Mouse (Mus musculus): ENCODE data around the gene Nucks1. TPM values are rescaled to one million over a fixed set of nuclear protein-coding genes. Genes with fewer than 3 reads are reported as not detected.

Gene Nucks1
- polyA plus RNA-seq, 1 experiment from 2014 or later = 102 TPM

Other genes starting within 250 kb of the Nucks1 start
- 0.62 and 0.93 TPM in 2 replicates for gene Rab7b, start 221.8 kb upstream of the Nucks1 start, polyA plus RNA-seq (2016; fragmentation: Nextera tagmentation; extraction: Ambion mirVana)
- not detected in 2 replicates for gene Slc26a9, start 166.5 kb upstream of the Nucks1 start, polyA plus RNA-seq (2016; fragmentation: Nextera tagmentation; extraction: Ambion mirVana)
- gene Pm20d1, start 113.2 kb upstream of the Nucks1 start, polyA plus RNA-seq (2016; fragmentation: Nextera tagmentation; extraction: Ambion mirVana) = 0.18 and 0.82 TPM in 2 replicates
- 13.3 and 13.9 TPM in 2 replicates for gene Slc41a1, start 83.0 kb upstream of the Nucks1 start, polyA plus RNA-seq (2016; fragmentation: Nextera tagmentation; extraction: Ambion mirVana)
- gene Rab29, start 43.3 kb upstream of the Nucks1 start, polyA plus RNA-seq (2016; fragmentation: Nextera tagmentation; extraction: Ambion mirVana) = 10.0 and 13.8 TPM in 2 replicates
- gene Slc45a3, start 52.4 kb downstream of the Nucks1 start, polyA plus RNA-seq (2016; fragmentation: Nextera tagmentation; extraction: Ambion mirVana) = 27.4 and 30.2 TPM in 2 replicates
- 18.9 and 19.9 TPM in 2 replicates for gene Elk4, start 97.1 kb downstream of the Nucks1 start, polyA plus RNA-seq (2016; fragmentation: Nextera tagmentation; extraction: Ambion mirVana)
- 16.5 and 18.8 TPM in 2 replicates for gene Mfsd4a, start 157.5 kb downstream of the Nucks1 start, polyA plus RNA-seq (2016; fragmentation: Nextera tagmentation; extraction: Ambion mirVana)
- 0.56 and 1.6 TPM in 2 replicates for gene Cdk18, start 229.2 kb downstream of the Nucks1 start, polyA plus RNA-seq (2016; fragmentation: Nextera tagmentation; extraction: Ambion mirVana)

Measured in midbrain, embryonic 12.5 days (tissue).